Mouse (Mus musculus) thymus, postnatal 36 days (tissue): ENCODE measurements around the gene Utp11.

ENCODE experiments used
- DNase-seq, 2 experiments: peaks; one replicate each; pipeline ENCODE4 v3.0.0; 2022; ENCODE audit warnings: mixed read lengths in 2 of 2

Gene Utp11

GRCm38 (mm10) chr4:124670232-124670631 lies 23.2 kb downstream of the Utp11 start:
- no peak for DNase-seq

- no peak for DNase-seq
Measured at GRCm38 (mm10) chr4:124668078-124668477, 25.3 kb downstream of the Utp11 start.

GRCm38 (mm10) chr4:124667476-124668033 lies 25.8 kb downstream of the Utp11 start:
- no peak for DNase-seq

GRCm38 (mm10) chr4:124664604-124665003 lies 28.8 kb downstream of the Utp11 start:
- no peak for DNase-seq

- DNase-seq, result no peak
Measured at GRCm38 (mm10) chr4:124664185-124664584, 29.2 kb downstream of the Utp11 start.

- no peak for DNase-seq
Measured at GRCm38 (mm10) chr4:124663034-124663433, 30.4 kb downstream of the Utp11 start.

- DNase-seq, result no peak
Measured at GRCm38 (mm10) chr4:124660603-124661002, 32.8 kb downstream of the Utp11 start.

- no peak for DNase-seq
Measured at GRCm38 (mm10) chr4:124659251-124660217, 33.9 kb downstream of the Utp11 start.

GRCm38 (mm10) chr4:124658412-124658851 lies 35.0 kb downstream of the Utp11 start:
- no peak for DNase-seq

- DNase-seq, result peak in 1 of 2 experiments; percentile 35
Measured at GRCm38 (mm10) chr4:124657781-124658180, 35.6 kb downstream of the Utp11 start.

- peak; percentile 78 to 85 for DNase-seq
Measured at GRCm38 (mm10) chr4:124656854-124657650, 36.3 kb downstream of the Utp11 start.

GRCm38 (mm10) chr4:124656518-124656853 lies 36.9 kb downstream of the Utp11 start, which contains the start of gene Pou3f1:
Gene Pou3f1 (plus strand): TSS chr4:124656807.
- no peak for DNase-seq

GRCm38 (mm10) chr4:124652886-124653285 lies 40.5 kb downstream of the Utp11 start:
- DNase-seq, result no peak

- DNase-seq, result no peak
Measured at GRCm38 (mm10) chr4:124647909-124648308, 45.5 kb downstream of the Utp11 start.

- DNase-seq, result no peak
Measured at GRCm38 (mm10) chr4:124646591-124646990, 46.8 kb downstream of the Utp11 start.

- DNase-seq, result no peak
Measured at GRCm38 (mm10) chr4:124644974-124645433, 48.4 kb downstream of the Utp11 start.

GRCm38 (mm10) chr4:124643859-124644258 lies 49.5 kb downstream of the Utp11 start:
- no peak for DNase-seq

- no peak for DNase-seq
Measured at GRCm38 (mm10) chr4:124639715-124640114, 53.7 kb downstream of the Utp11 start.

GRCm38 (mm10) chr4:124633281-124633680 lies 60.1 kb downstream of the Utp11 start:
- DNase-seq, result no peak

GRCm38 (mm10) chr4:124632856-124633255 lies 60.5 kb downstream of the Utp11 start:
- no peak for DNase-seq

- DNase-seq, result no peak
Measured at GRCm38 (mm10) chr4:124631456-124631855, 61.9 kb downstream of the Utp11 start.
